Mouse (Mus musculus) CD4-positive, CD25-positive, alpha-beta regulatory T cell, adult 2 months (primary cell): ENCODE data around the gene Cxcr2.

Experiments
- DNase-seq: peaks from one replicate; pipeline ENCODE4 v3.0.0-alpha.2; 2012; ENCODE audit warnings: low read depth, low spot score

Cxcr2 gene

GRCm38 (mm10) chr1:74196621-74197419 lies 43.0 kb downstream of the Cxcr2 start:
- DNase-seq: no peak

GRCm38 (mm10) chr1:74197726-74198470 lies 44.1 kb downstream of the Cxcr2 start:
- no peak for DNase-seq

- DNase-seq: no peak
Observed at GRCm38 (mm10) chr1:74199046-74199445, 45.3 kb downstream of the Cxcr2 start.

GRCm38 (mm10) chr1:74201048-74201844 lies 47.5 kb downstream of the Cxcr2 start:
- DNase-seq: peak; percentile 59

DNA sequence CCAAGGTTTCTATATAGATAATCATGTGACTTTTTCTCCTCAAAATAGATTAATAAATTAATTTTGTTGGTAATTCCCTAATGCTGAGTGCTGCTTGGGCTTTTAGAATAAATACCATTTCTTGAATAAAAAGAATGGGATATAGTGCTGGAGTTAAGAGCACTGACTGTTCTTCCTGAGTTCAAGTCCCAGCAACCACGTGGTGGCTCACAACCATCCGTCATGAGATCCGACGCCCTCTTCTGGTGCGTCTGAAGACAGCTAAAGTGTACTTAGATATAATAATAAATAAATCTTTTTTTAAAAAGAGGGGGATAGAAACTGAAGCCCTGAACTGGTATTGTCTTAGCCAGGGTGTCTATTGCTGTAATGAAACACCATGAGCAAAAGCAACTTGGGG lies 49.7 kb downstream of the Cxcr2 start:
- peak; percentile 24 for DNase-seq

GRCm38 (mm10) chr1:74205881-74206280 lies 52.1 kb downstream of the Cxcr2 start:
- DNase-seq: peak; percentile 73

DNA sequence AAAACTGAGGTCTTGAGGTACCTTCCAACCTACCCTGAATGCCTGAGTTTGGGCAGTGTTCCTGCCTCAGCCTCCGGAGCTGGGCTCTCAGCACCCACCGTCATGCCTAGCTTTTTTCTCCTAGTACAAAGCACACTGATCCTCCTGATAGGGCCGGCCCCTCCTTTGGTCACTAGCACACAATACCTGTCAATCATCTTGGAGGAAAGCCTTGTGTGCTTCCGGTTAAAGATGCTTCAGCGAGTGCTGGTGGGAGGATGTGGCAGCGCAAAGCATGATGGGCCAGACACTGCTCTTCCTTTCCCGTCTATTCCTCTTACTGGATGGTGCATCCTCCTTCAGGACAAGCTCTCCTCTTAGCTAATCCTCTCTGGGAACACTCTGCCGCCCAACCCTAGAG lies 52.9 kb downstream of the Cxcr2 start:
- peak; percentile 28 for DNase-seq

DNA sequence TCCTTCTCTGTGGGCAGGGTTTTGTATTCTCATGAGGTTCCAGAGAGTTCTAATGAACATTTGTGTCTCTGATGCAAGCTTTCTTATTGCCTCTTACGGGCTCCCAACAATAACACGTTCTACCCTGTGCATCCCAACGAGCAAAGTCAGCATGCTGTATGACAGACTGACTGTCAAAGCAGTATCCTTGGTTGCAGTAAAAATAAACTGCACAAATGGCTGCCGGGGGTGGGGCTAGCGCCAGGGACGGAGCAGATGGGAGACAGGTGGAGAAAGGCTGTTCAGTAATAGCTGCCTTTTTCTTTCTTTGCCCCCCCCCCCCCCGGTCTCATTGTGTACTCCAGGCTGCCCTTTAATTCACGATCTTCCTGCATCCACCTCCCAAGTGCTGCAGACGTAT lies 54.1 kb downstream of the Cxcr2 start:
- no peak for DNase-seq

DNA sequence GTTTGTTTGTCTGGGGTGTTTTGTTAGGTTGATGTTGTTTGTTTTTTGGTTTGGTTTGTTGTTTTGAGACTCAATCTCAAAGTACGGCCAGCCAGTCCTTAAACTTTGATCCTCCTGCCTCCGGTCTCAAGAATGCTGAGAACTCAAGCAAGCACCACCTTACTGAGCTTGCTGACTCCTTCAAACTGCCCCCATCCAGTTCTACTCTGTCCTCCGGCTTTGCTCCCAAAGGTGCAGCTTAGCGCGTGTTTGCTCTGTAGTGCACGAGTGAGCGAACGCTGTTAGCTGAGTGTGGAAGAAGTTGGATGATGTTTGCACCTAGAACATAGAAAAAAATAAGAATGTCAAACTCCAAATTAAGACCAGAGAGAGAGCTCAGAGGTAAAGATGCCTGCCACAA lies 55.2 kb downstream of the Cxcr2 start:
- DNase-seq: no peak
